Mouse (Mus musculus) intestine, embryonic 14.5 days (tissue): ENCODE results near the gene Rps6ka5. TPM values are rescaled to one million over a fixed set of nuclear protein-coding genes. Genes with fewer than 3 reads are reported as not detected.

Experiments used
- ATAC-seq: fragments of 200-750 bp; cut with Nextera tagmentation; replicated peaks from 2 replicates; pipeline ENCODE4 v1.8.0; 2017; ENCODE audit warnings: low read depth, moderate number of reproducible peaks, moderate TSS enrichment, moderate library complexity; ENCODE audit not compliant: low FRiP score, low TSS enrichment
- DNase-seq: peaks from one replicate; pipeline ENCODE4 v3.0.0-alpha.2; 2018; ENCODE audit warnings: low spot score
- H3K27ac ChIP-seq: fragments of 300-500 bp; sonication (generic); 2 replicates; pipeline ENCODE4 v1.5.1; 2014; ENCODE audit warnings: low read depth, mild to moderate bottlenecking, control low read depth
- H3K27me3 ChIP-seq: fragments of 300-500 bp; sonication (generic); replicated peaks from 2 replicates; pipeline ENCODE4 v1.6.1; 2014; ENCODE audit warnings: low read length, control low read depth; ENCODE audit not compliant: control insufficient read depth, insufficient read depth
- H3K36me3 ChIP-seq: fragments of 300-500 bp; sonication (generic); 2 replicates; pipeline ENCODE4 v1.6.1; 2014; ENCODE audit warnings: low read length, control low read depth; ENCODE audit not compliant: control insufficient read depth, insufficient read depth
- H3K4me1 ChIP-seq: fragments of 300-500 bp; sonication (generic); replicated peaks from 2 replicates; pipeline ENCODE4 v1.6.1; 2014; ENCODE audit warnings: low read length, control low read depth, mixed read lengths; ENCODE audit not compliant: control insufficient read depth, insufficient read depth
- H3K4me2 ChIP-seq: fragments of 300-500 bp; sonication (generic); 2 replicates; pipeline ENCODE4 v1.6.1; 2014; ENCODE audit warnings: low read length
- H3K4me3 ChIP-seq: fragments of 300-500 bp; sonication (generic); 2 replicates; pipeline ENCODE4 v1.5.1; 2014; ENCODE audit warnings: low read depth, low read length, control low read depth, mixed read lengths
- H3K9ac ChIP-seq: fragments of 300-500 bp; sonication (generic); 2 replicates; pipeline ENCODE4 v1.6.1; 2014; ENCODE audit warnings: mild to moderate bottlenecking, low read length
- H3K9me3 ChIP-seq: fragments of 300-500 bp; sonication (generic); 2 replicates; pipeline ENCODE4 v1.6.1; 2016; ENCODE audit warnings: low read length, control low read depth; ENCODE audit not compliant: control insufficient read depth
- WGBS: fragments of 180-500 bp; shearing (Covaris S2); extraction: QIAGEN DNeasy Blood & Tissue Kit; methylation state at CpG from one replicate; pipeline ENCODE4 v1.1.7; 2014; 5-methylcytosine and 5-hydroxymethylcytosine counted together
- polyA plus RNA-seq: library from polyadenylated mRNA; unstranded; fragments of >200 nt; fragmentation: Nextera tagmentation; extraction: Ambion mirVana; gene quantifications from 2 replicates; pipeline ENCODE4 v1.2.1, GENCODE M21; 2014

The Rps6ka5 gene
- polyA plus RNA-seq, 1 experiment from 2014 or later, result 3.2 TPM

DNA sequence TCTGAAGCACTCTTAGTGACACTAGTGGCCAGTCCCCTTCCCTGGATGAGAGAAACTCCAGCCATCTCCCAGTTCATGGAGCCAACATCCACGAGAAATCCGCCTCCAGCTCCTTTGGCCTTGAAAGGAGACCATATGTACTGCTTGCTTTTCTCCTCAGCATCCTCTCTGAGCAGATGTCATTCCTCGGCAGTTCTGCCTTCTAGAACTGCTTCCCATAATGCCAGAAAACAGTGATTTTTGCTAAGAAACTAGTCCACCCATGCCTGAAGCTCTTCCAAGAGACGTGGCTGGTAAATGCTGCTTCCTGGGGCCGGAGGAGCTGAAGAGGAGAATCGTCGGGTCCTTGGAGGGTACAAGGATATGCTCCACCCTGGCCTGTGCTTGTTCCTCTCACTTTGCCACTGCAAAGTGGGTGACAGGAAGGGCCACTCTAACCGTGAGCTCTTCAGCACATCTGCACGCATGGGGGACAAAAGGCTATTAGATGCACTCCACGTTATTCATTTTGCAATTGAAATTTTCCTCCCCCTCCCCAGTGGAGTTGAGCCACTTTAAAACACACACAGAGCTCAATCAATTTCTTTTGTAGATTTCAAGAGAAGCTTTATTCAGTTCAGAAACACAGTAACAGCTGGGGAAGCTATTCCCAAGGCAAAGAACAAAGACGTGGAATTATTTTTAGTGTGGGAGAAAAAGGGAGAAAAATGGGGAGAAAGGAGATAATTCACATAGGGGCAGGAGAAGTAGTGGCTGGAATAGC lies 36.1 kb upstream of the Rps6ka5 start:
- H3K4me3 ChIP-seq, result no peak overlapping the region
- DNase-seq (no peak), ATAC-seq (no peak)
- H3K4me1 ChIP-seq, result no peaks in the 10 kb centered on the region
- 67% methylated on average over 11 of the region's 11 CpGs for WGBS
- H3K36me3 ChIP-seq, result no peaks in the 10 kb centered on the region
- H3K27ac ChIP-seq, result no peak overlapping the region
- H3K4me2 ChIP-seq, result no peak overlapping the region
- no peak overlapping the region for H3K9ac ChIP-seq
- no peaks in the 10 kb centered on the region for H3K9me3 ChIP-seq
- no peaks in the 10 kb centered on the region for H3K27me3 ChIP-seq

DNA sequence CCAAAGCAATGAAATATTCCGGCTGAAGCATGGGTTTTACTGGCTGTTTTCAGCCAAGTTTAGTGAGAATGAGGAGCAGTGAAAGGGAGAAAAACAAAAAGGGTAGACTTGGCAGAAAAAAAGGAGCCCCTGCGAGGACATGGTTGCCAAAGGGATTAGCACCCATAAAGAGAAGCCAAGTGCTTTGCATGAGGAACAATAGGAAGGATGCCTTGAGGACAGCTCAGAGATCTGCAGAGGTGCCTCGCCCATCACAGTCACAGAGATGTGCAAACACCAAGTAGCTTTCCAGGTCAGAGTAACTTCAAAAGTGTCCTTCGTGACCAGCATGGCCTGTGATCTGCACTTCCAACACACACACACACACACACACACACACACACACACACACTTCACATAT lies 30.6 kb upstream of the Rps6ka5 start:
- H3K36me3 ChIP-seq, result no peaks in the 10 kb centered on the region
- no peak for DNase-seq
- no peak overlapping the region for H3K4me2 ChIP-seq
- 65% methylated on average over 4 of the region's 4 CpGs for WGBS
- H3K27ac ChIP-seq, result no peak overlapping the region
- H3K27me3 ChIP-seq, result no peaks in the 10 kb centered on the region
- H3K4me3 ChIP-seq, result no peak overlapping the region
- ATAC-seq, result no peak
- no peaks in the 10 kb centered on the region for H3K4me1 ChIP-seq
- H3K9me3 ChIP-seq, result no peaks in the 10 kb centered on the region
- no peak overlapping the region for H3K9ac ChIP-seq

DNA sequence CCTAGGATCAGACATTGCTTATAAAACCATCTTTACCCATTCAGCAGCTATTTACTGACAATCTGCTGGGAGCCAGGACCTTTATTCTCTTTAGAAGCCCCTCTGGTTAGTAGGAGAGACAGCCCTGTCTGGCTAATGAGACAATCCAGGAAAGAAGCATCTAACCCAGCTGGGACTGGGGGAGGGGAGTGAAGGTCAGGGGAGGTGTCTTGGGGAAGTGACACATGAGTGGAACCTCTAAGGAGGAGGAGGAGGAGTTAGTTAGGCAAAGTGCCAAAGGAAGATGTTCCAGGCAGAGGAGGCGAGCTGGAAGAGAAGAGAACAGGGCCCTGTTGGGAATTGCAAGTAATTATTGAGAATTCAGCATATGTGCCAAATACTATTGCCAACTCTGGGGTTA lies 26.9 kb upstream of the Rps6ka5 start:
- Histone ChIP-seq H3K36me3 (no peaks in the 10 kb centered on the region), H3K9me3 (no peaks in the 10 kb centered on the region), H3K27me3 (no peaks in the 10 kb centered on the region), H3K4me2 (no peak overlapping the region), H3K9ac (no peak overlapping the region), H3K4me3 (no peak overlapping the region), H3K4me1 (no peaks in the 10 kb centered on the region), H3K27ac (no peak overlapping the region)
- 53% methylated on average over 1 of the region's 1 CpGs for WGBS
- no peak for DNase-seq
- no peak for ATAC-seq

DNA sequence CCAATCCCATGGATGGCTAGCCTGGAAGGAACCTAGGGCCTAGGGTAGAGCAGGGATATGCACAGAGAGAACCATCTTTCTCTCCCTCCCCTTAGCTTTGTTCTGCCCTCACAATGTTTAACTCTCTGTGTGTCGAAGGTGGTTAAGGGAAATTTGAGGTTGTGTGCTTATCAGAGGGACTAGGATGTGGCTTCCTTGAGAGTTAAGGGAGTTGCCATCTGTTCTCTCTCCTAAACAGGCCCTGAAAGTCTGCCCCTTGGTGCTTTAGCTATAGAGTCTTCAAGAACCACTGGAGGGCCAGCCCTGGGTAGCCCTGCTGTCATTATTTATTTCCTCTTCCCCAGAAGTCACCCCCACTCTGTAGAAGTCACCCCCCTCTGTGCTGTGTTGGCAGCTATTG lies 26.2 kb upstream of the Rps6ka5 start:
- Histone ChIP-seq H3K4me1 (no peaks in the 10 kb centered on the region), H3K9me3 (no peaks in the 10 kb centered on the region), H3K4me2 (no peak overlapping the region), H3K27ac (no peak overlapping the region), H3K36me3 (no peaks in the 10 kb centered on the region), H3K27me3 (no peaks in the 10 kb centered on the region), H3K9ac (no peak overlapping the region), H3K4me3 (no peak overlapping the region)
- no peak for DNase-seq
- no peak for ATAC-seq
- 50% methylated on average over 1 of the region's 1 CpGs for WGBS

DNA sequence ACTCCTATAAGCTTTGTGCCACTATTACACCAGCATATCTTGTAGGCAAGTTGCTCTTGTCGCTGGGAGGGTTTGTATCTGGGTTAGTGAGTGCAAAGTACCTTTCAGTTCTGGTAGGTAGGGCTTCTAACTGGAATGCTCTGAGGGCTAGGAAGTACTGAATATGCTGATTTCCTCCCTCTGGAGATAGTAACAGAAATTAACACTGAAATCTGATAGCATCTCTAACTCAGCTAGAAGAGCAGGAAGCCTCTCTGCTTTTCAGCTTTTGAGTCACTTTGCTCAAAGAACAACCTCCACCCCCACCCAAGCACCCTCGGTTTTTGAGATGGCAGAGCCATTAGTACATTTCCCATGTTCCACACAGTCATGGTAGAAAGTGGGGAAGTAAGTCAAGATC lies 15.7 kb upstream of the Rps6ka5 start:
- 67% methylated on average over 2 of the region's 2 CpGs for WGBS
- no peak for ATAC-seq
- H3K4me3 ChIP-seq, result no peak overlapping the region
- H3K9me3 ChIP-seq, result no peaks in the 10 kb centered on the region
- no peak overlapping the region for H3K27ac ChIP-seq
- no peaks in the 10 kb centered on the region for H3K36me3 ChIP-seq
- DNase-seq, result no peak
- H3K4me2 ChIP-seq, result no peak overlapping the region
- no peaks in the 10 kb centered on the region for H3K27me3 ChIP-seq
- no peaks in the 10 kb centered on the region for H3K4me1 ChIP-seq
- H3K9ac ChIP-seq, result no peak overlapping the region

DNA sequence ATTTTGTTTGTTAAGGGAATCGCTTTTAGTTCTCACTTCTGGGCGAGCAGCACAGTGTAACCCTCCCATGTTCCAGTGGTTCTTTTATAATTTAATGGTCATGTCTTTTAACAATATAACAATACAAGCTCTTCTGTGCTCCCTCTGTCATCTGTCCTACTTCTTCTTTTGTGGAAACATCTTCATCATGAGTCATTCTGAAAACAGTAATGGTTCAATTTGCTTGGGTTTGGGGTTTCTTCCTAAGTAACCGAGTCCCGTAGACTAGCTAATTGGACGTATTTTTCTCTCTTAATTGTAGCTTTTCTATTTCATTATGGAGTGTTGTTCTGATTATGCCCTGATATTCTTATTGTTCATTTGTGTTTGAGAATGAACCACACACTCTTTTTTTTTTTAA lies 13.5 kb upstream of the Rps6ka5 start:
- H3K4me2 ChIP-seq, result no peak overlapping the region
- 93% methylated on average over 5 of the region's 5 CpGs for WGBS
- H3K4me1 ChIP-seq, result no peaks in the 10 kb centered on the region
- ATAC-seq (no peak), DNase-seq (no peak)
- no peak overlapping the region for H3K27ac ChIP-seq
- no peak overlapping the region for H3K9ac ChIP-seq
- H3K36me3 ChIP-seq, result no peaks in the 10 kb centered on the region
- H3K4me3 ChIP-seq, result no peak overlapping the region
- no peaks in the 10 kb centered on the region for H3K9me3 ChIP-seq
- no peaks in the 10 kb centered on the region for H3K27me3 ChIP-seq

DNA sequence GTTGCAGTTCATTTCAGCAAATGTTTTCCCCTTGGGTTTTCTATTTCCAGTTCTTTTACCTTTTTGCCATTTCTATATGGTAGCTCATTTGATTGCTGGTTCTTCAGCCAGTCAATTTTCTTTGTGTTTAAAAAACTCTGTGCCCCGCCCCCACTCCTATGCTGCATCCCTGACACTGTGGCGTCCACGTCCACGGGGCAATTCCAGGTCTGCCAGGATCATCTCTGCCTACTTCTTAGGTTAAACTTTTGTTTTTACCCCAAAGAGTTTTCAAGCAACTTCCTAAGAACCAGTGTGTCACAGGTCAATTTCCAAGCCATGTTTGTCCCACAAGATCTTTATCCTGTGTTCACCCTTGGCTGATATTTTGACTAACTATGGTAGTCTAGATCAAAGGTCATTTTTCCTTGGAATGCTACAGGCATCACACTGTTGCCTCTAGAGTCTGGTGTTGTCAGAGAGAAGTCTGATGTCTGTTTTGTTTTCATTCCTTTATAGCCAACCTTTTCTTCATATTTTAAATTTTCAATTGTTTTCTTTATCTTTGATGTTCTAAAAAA lies 12.3 kb upstream of the Rps6ka5 start:
- ATAC-seq (no peak), DNase-seq (no peak)
- Histone ChIP-seq H3K4me1 (no peaks in the 10 kb centered on the region), H3K27ac (no peak overlapping the region), H3K9me3 (no peaks in the 10 kb centered on the region), H3K4me2 (no peak overlapping the region), H3K36me3 (no peaks in the 10 kb centered on the region), H3K27me3 (no peaks in the 10 kb centered on the region), H3K9ac (no peak overlapping the region), H3K4me3 (no peak overlapping the region)
- WGBS, result 82% methylated on average over 4 of the region's 4 CpGs

DNA sequence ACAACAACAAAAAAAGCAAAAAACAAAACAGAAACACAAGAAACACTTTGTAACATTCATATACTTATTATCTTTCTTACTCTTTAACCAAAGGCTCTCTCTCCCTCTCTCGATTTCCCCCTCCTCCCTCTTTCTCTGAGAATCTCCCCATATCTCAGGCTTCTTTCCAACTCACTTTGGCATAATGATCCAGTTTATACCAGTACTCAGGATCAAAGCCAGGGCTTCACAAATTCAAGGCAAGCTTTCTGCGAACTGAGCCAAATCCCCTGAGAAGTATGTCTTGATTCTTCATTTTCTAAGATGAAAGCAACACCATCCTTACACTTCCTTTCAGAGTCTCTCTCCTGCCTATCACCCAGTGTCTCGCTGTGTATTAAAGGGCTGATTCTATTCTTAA lies 11.7 kb upstream of the Rps6ka5 start:
- Histone ChIP-seq H3K27me3 (no peaks in the 10 kb centered on the region), H3K36me3 (no peaks in the 10 kb centered on the region), H3K9ac (no peak overlapping the region), H3K4me2 (no peak overlapping the region), H3K9me3 (no peaks in the 10 kb centered on the region), H3K4me3 (no peak overlapping the region), H3K4me1 (no peaks in the 10 kb centered on the region), H3K27ac (no peak overlapping the region)
- no peak for ATAC-seq
- WGBS, result 70% methylated on average over 3 of the region's 3 CpGs
- no peak for DNase-seq

DNA sequence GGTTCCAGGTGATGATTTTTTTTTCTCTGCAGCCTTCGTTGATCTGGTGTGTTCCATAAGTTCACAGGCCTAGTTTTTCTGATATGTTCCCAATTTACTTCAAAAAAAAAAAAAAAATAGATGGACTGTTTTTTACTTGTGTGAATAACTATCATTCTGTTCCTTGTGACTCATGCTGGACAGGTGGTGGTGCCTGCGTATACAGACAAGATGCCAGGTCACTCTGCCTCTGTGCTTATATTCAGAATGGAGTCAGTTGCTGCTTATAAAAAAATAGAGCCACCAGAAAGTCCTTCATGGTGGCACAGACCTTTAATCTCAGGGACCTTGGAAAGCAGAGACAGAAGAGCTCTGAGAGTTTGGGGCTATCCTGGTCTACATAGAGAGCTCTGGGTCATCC lies 8.8 kb upstream of the Rps6ka5 start:
- Histone ChIP-seq H3K9ac (no peak overlapping the region), H3K36me3 (no peaks in the 10 kb centered on the region), H3K27ac (no peak overlapping the region), H3K9me3 (no peaks in the 10 kb centered on the region), H3K4me3 (no peak overlapping the region), H3K27me3 (no peaks in the 10 kb centered on the region), H3K4me2 (no peak overlapping the region), H3K4me1 (no peaks in the 10 kb centered on the region)
- no peak for DNase-seq
- ATAC-seq, result no peak
- 84% methylated on average over 2 of the region's 2 CpGs for WGBS
